8 mouse cellular contexts compared by ENCODE assay signal in genomic region chr9:123237739-123238138, GRCm38 (mm10). TPM values are rescaled to one million over a fixed set of nuclear protein-coding genes. Genes with fewer than 3 reads are reported as not detected.
A peak's percentile ranks its signal among the peaks of the same experiment; 100 is the strongest.
DNase-seq lines count a peak whose midpoint lies in the region; ATAC-seq lines count a peak whose summit lies in the region.

No protein-coding gene starts in this region.

- ATAC-seq in embryonic facial prominence, embryonic 15.5 days (ENCODE audit: insufficient number of reproducible peaks, low FRiP score, low TSS enrichment, low read depth): peak; percentile 76
- ATAC-seq in intestine, embryonic 15.5 days: peak; percentile 55

- DNase-seq in right cerebral cortex, adult 18-20 months: peak; percentile 44
- DNase-seq in right cerebral cortex, postnatal 10 days (ENCODE audit: low spot score in 2 of 2): no peak
- DNase-seq in lung, adult 18-20 months: peak; percentile 34 to 71
- DNase-seq in layer of hippocampus, adult 9-11 months: no peak
- DNase-seq in cerebellum, adult 18-20 months: no peak
- DNase-seq in MN1 (ENCODE audit: low spot score): no peak

- H3K4me3 ChIP-seq in embryonic facial prominence, embryonic 15.5 days (replicated peaks): no peak overlapping the region
- no peak overlapping the region for H3K4me3 ChIP-seq in intestine, embryonic 15.5 days (replicated peaks)

- peaks cover 19% of the 10 kb centered on the region for H3K4me1 ChIP-seq in embryonic facial prominence, embryonic 15.5 days
- H3K4me1 ChIP-seq in intestine, embryonic 15.5 days (replicated peaks): peaks cover 7% of the 10 kb centered on the region; the same call in 1 of the 2 replicates

- no peaks in the 10 kb centered on the region for H3K9me3 ChIP-seq in embryonic facial prominence, embryonic 15.5 days (replicated peaks)
- H3K9me3 ChIP-seq in intestine, embryonic 15.5 days: no peaks in the 10 kb centered on the region

- H3K36me3 ChIP-seq in embryonic facial prominence, embryonic 15.5 days: no peaks in the 10 kb centered on the region
- no peaks in the 10 kb centered on the region for H3K36me3 ChIP-seq in intestine, embryonic 15.5 days

- H3K9ac ChIP-seq in embryonic facial prominence, embryonic 15.5 days: no peak overlapping the region
- no peak overlapping the region for H3K9ac ChIP-seq in intestine, embryonic 15.5 days

- H3K27ac ChIP-seq in embryonic facial prominence, embryonic 15.5 days (replicated peaks): peak overlapping the region; percentile 68
- H3K27ac ChIP-seq in intestine, embryonic 15.5 days: no peak overlapping the region

- no peaks in the 10 kb centered on the region for H3K27me3 ChIP-seq in embryonic facial prominence, embryonic 15.5 days
- H3K27me3 ChIP-seq in intestine, embryonic 15.5 days (replicated peaks): no peaks in the 10 kb centered on the region

- WGBS in embryonic facial prominence, embryonic 15.5 days: 22% methylated on average over 2 of the region's 2 CpGs
- 44% methylated on average over 2 of the region's 2 CpGs for WGBS in intestine, embryonic 15.5 days

- no peak overlapping the region for H3K4me2 ChIP-seq in embryonic facial prominence, embryonic 15.5 days (replicated peaks)
- H3K4me2 ChIP-seq in intestine, embryonic 15.5 days (replicated peaks): no peak overlapping the region

RNA-seq across cellular contexts. Expression of gene Cdcp1, which starts 21.9 kb away (rescaled TPM):
- polyA plus RNA-seq in embryonic facial prominence, embryonic 15.5 days (2015; fragmentation: Nextera tagmentation; extraction: Ambion mirVana): 11.6 and 14.1 TPM in 2 replicates
- polyA plus RNA-seq in intestine, embryonic 15.5 days (2015; fragmentation: Nextera tagmentation; extraction: Ambion mirVana): 13.6 and 14.7 TPM in 2 replicates

RNA-seq across cellular contexts. Expression of gene Tmem158, which starts 22.8 kb away (rescaled TPM):
- 17.0 and 18.8 TPM in 2 replicates for polyA plus RNA-seq in embryonic facial prominence, embryonic 15.5 days (2015; fragmentation: Nextera tagmentation; extraction: Ambion mirVana)
- polyA plus RNA-seq in intestine, embryonic 15.5 days (2015; fragmentation: Nextera tagmentation; extraction: Ambion mirVana): 14.3 and 15.1 TPM in 2 replicates

Comparison
In these comparisons a context has a peak if more than half of its experiments do, and no peak if none do; other contexts are left out.
1. DNase-seq: peak in right cerebral cortex, adult 18-20 months (single experiment) and lung, adult 18-20 months (2 of 2); none in right cerebral cortex, postnatal 10 days (0 of 2), layer of hippocampus, adult 9-11 months (single experiment), cerebellum, adult 18-20 months (0 of 2) and MN1 (single experiment).